Mouse (Mus musculus) forebrain, embryonic 15.5 days (tissue): ENCODE measurements around the gene Ccnl1. TPM values are rescaled to one million over a fixed set of nuclear protein-coding genes. Genes with fewer than 3 reads are reported as not detected.

Experiments used
- ATAC-seq: fragments of 200-750 bp; cut with Nextera tagmentation; replicated peaks from 2 replicates; pipeline ENCODE4 v1.8.0; 2017; ENCODE audit warnings: mild to moderate bottlenecking, moderate TSS enrichment, moderate library complexity
- H3K27ac ChIP-seq: fragments of 300-500 bp; sonication (generic); replicated peaks from 2 replicates; pipeline ENCODE4 v1.5.1; 2015; ENCODE audit warnings: mild to moderate bottlenecking, inconsistent platforms
- H3K27me3 ChIP-seq: fragments of 300-500 bp; sonication (generic); 2 replicates; pipeline ENCODE4 v1.6.1; 2015; ENCODE audit warnings: inconsistent platforms
- H3K36me3 ChIP-seq: fragments of 300-500 bp; sonication (generic); 2 replicates; pipeline ENCODE4 v1.6.1; 2015; ENCODE audit warnings: mild to moderate bottlenecking, inconsistent platforms
- H3K4me1 ChIP-seq: fragments of 300-500 bp; sonication (generic); 2 replicates; pipeline ENCODE4 v1.6.1; 2015; ENCODE audit warnings: inconsistent platforms
- H3K4me2 ChIP-seq: fragments of 300-500 bp; sonication (generic); replicated peaks from 2 replicates; pipeline ENCODE4 v1.6.1; 2015; ENCODE audit warnings: mild to moderate bottlenecking, inconsistent platforms
- H3K4me3 ChIP-seq: fragments of 300-500 bp; sonication (generic); 2 replicates; pipeline ENCODE4 v1.5.1; 2015; ENCODE audit warnings: mild to moderate bottlenecking, inconsistent platforms
- H3K9ac ChIP-seq: fragments of 300-500 bp; sonication (generic); replicated peaks from 2 replicates; pipeline ENCODE4 v1.6.1; 2015; ENCODE audit warnings: mild to moderate bottlenecking, inconsistent platforms
- H3K9me3 ChIP-seq: fragments of 300-500 bp; sonication (generic); 2 replicates; pipeline ENCODE4 v1.6.1; 2016; ENCODE audit warnings: inconsistent platforms
- WGBS: fragments of 180-500 bp; shearing (Covaris S2); methylation state at CpG from one replicate; pipeline ENCODE4 v1.1.7; 2015; ENCODE audit warnings: mixed read lengths; 5-methylcytosine and 5-hydroxymethylcytosine counted together
- polyA plus RNA-seq: library from polyadenylated mRNA; unstranded; fragments of >200 nt; fragmentation: Nextera tagmentation; extraction: Ambion mirVana; gene quantifications from 2 replicates; pipeline ENCODE4 v1.2.1, GENCODE M21; 2015

Ccnl1 gene
- polyA plus RNA-seq, 1 experiment from 2014 or later = 81.5 TPM

GRCm38 (mm10) chr3:65930636-65931035 lies 27.4 kb downstream of the Ccnl1 start:
- no peaks in the 10 kb centered on the region for H3K9me3 ChIP-seq
- WGBS = 60% methylated on average over 8 of the region's 8 CpGs
- H3K27ac ChIP-seq = no peak overlapping the region
- H3K4me1 ChIP-seq = peaks cover 9% of the 10 kb centered on the region; the same call in 1 of the 2 replicates
- no peak overlapping the region for H3K9ac ChIP-seq
- H3K27me3 ChIP-seq = no peaks in the 10 kb centered on the region
- no peak overlapping the region for H3K4me3 ChIP-seq
- no peak overlapping the region for H3K4me2 ChIP-seq
- ATAC-seq = 0 out of 2 replicates have a peak, but pooled peaks have one; percentile 3
- no peaks in the 10 kb centered on the region for H3K36me3 ChIP-seq

GRCm38 (mm10) chr3:65929821-65930633 lies 28.0 kb downstream of the Ccnl1 start:
- Histone ChIP-seq H3K4me1 (peaks cover 9% of the 10 kb centered on the region; the same call in 1 of the 2 replicates), H3K9me3 (no peaks in the 10 kb centered on the region), H3K9ac (no peak overlapping the region), H3K27ac (no peak overlapping the region), H3K4me3 (no peak overlapping the region), H3K36me3 (no peaks in the 10 kb centered on the region), H3K4me2 (peak overlapping the region; percentile 13; the same call in 1 of the 2 replicates), H3K27me3 (no peaks in the 10 kb centered on the region)
- peak; percentile 67 for ATAC-seq
- 24% methylated on average over 20 of the region's 20 CpGs for WGBS

DNA sequence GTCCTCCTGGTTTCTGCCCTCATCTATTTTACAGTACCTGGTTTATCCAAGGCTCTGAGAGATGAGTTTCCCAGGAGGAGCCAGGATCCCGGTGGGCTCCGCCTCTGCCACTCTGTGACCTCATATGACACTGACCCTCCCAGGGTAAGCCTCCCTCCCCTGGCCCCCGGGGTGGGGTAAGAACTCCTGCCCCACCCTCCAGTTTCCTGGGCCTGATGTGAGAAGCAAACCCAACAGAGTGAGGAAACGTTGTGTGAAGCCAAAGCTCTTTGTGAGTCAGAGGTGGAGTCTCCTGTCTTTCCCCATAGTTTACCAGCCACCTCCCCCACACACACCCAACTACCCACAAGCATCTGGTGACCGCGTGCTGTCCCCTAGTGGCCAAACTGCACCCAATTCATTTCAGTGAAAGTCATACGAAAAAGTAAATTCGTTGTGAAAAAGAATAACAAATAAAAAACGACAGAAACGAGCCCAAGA lies 28.7 kb downstream of the Ccnl1 start:
- WGBS = 4% methylated on average over 10 of the region's 10 CpGs

GRCm38 (mm10) chr3:65928614-65929272 lies 29.3 kb downstream of the Ccnl1 start:
- Histone ChIP-seq H3K4me1 (peaks cover 9% of the 10 kb centered on the region; the same call in 1 of the 2 replicates), H3K9ac (no peak overlapping the region), H3K27ac (no peak overlapping the region), H3K9me3 (no peaks in the 10 kb centered on the region), H3K36me3 (no peaks in the 10 kb centered on the region), H3K27me3 (no peaks in the 10 kb centered on the region), H3K4me3 (no peak overlapping the region), H3K4me2 (0 out of 2 replicates have a peak overlapping the region, but pooled peaks have one; percentile 10)
- ATAC-seq = peak; percentile 28; the same call in 1 of the 2 replicates
- 26% methylated on average over 4 of the region's 4 CpGs for WGBS

More for the DNA sequence above, 28.7 kb downstream of the Ccnl1 start:
- peak; percentile 82 for ATAC-seq
- Histone ChIP-seq H3K9ac (no peak overlapping the region), H3K4me3 (no peak overlapping the region), H3K9me3 (no peaks in the 10 kb centered on the region), H3K27ac (no peak overlapping the region), H3K27me3 (no peaks in the 10 kb centered on the region), H3K36me3 (no peaks in the 10 kb centered on the region), H3K4me1 (peaks cover 9% of the 10 kb centered on the region; the same call in 1 of the 2 replicates), H3K4me2 (peak overlapping the region; percentile 13; the same call in 1 of the 2 replicates)

- ATAC-seq = no peak
- H3K27ac ChIP-seq = no peak overlapping the region
- no peak overlapping the region for H3K9ac ChIP-seq
- no peaks in the 10 kb centered on the region for H3K27me3 ChIP-seq
- H3K4me2 ChIP-seq = no peak overlapping the region
- H3K4me1 ChIP-seq = peaks cover 9% of the 10 kb centered on the region; the same call in 1 of the 2 replicates
- no peaks in the 10 kb centered on the region for H3K9me3 ChIP-seq
- no peak overlapping the region for H3K4me3 ChIP-seq
- WGBS = 64% methylated on average over 7 of the region's 7 CpGs
- no peaks in the 10 kb centered on the region for H3K36me3 ChIP-seq
These were observed 30.4 kb downstream of the Ccnl1 start for GRCm38 (mm10) chr3:65927685-65928084.

GRCm38 (mm10) chr3:65927101-65927501 lies 30.9 kb downstream of the Ccnl1 start:
- 93% methylated on average over 4 of the region's 4 CpGs for WGBS
- Histone ChIP-seq H3K36me3 (no peaks in the 10 kb centered on the region), H3K9ac (no peak overlapping the region), H3K9me3 (no peaks in the 10 kb centered on the region), H3K4me2 (no peak overlapping the region), H3K27ac (no peak overlapping the region), H3K27me3 (no peaks in the 10 kb centered on the region), H3K4me1 (peaks cover 9% of the 10 kb centered on the region; the same call in 1 of the 2 replicates), H3K4me3 (no peak overlapping the region)
- no peak for ATAC-seq

DNA sequence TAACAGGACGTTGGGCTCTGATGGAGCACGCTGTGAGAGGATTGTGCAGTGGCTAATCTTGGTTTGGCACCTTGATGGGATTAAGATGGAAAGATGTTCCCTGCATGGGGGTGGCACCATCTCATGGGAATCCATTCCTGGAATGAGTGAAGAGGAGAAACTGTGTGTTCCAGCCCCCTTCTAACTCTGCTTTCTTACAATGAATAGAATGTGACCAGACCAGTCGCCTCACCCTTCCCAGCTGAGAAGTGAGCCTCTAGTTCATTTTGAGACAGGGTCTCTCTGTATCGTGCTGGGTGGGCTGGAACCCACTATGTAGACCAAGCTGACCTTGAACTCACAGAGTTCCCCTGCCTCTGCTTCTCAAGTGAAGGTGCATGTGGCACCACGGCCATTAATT lies 31.6 kb downstream of the Ccnl1 start:
- 87% methylated on average over 5 of the region's 5 CpGs for WGBS
- no peaks in the 10 kb centered on the region for H3K36me3 ChIP-seq
- no peaks in the 10 kb centered on the region for H3K9me3 ChIP-seq
- H3K27ac ChIP-seq = no peak overlapping the region
- ATAC-seq = no peak
- H3K4me1 ChIP-seq = peaks cover 9% of the 10 kb centered on the region; the same call in 1 of the 2 replicates
- H3K4me3 ChIP-seq = no peak overlapping the region
- H3K27me3 ChIP-seq = no peaks in the 10 kb centered on the region
- H3K9ac ChIP-seq = no peak overlapping the region
- H3K4me2 ChIP-seq = no peak overlapping the region

DNA sequence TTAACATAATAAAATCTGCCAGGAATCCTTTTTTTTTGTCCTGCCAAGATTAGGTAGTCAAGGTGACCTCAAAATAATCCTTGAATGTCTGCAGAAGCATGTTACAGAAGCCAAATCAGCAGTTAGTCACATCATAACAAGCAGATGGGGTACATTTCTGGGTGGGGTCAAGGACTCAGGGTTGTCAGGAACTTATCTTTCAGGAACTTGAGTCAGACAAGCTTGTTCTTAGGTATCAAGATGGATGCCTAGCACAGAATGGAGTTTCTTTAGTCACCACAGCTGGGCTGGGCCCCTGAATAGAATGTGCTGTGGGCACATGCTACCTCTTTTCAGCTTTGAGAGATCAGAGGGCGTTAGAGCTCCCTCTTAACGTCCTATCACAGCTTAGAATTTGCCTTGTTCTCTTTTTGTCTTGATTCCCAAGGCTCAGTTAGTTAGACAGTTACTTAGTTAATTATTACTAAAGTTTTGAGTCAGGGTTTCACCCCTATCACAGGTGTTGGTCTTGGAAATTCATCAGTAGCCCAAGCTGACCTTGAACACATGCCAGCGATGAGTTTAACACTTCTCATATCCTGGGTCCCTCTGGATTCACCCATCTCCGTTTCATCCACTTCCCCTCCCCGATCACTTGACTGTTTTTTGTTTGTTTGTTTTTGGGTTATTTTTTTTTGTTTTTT lies 32.9 kb downstream of the Ccnl1 start:
- Histone ChIP-seq H3K9me3 (no peaks in the 10 kb centered on the region), H3K27ac (no peak overlapping the region), H3K4me1 (peaks cover 9% of the 10 kb centered on the region; the same call in 1 of the 2 replicates), H3K4me2 (no peak overlapping the region), H3K36me3 (no peaks in the 10 kb centered on the region), H3K27me3 (no peaks in the 10 kb centered on the region), H3K9ac (no peak overlapping the region), H3K4me3 (no peak overlapping the region)
- 82% methylated on average over 5 of the region's 5 CpGs for WGBS
- ATAC-seq = no peak

DNA sequence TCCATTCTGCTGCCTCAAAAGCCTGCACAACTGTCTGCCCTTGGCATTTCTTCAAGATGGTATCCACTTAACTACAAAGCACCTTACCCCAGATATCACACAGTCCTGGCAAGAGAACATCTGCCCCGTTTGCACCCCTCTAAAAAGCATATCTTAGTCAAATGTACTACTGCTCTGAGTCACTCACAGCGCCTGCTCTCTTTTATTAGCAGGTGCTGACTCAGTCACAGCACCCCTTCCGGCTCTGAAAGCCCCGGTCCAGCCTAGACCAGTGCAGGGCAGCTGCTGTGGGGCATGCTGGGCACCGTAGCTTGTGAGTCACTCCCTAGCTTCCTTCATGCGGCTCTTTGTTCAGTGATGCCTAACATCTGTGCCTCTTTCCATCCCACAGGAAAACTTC lies 35.6 kb downstream of the Ccnl1 start:
- WGBS = 75% methylated on average over 6 of the region's 6 CpGs
- Histone ChIP-seq H3K27ac (no peak overlapping the region), H3K36me3 (no peaks in the 10 kb centered on the region), H3K9me3 (no peaks in the 10 kb centered on the region), H3K4me3 (no peak overlapping the region), H3K4me2 (no peak overlapping the region), H3K27me3 (no peaks in the 10 kb centered on the region), H3K9ac (no peak overlapping the region), H3K4me1 (no peaks in the 10 kb centered on the region)
- ATAC-seq = no peak

DNA sequence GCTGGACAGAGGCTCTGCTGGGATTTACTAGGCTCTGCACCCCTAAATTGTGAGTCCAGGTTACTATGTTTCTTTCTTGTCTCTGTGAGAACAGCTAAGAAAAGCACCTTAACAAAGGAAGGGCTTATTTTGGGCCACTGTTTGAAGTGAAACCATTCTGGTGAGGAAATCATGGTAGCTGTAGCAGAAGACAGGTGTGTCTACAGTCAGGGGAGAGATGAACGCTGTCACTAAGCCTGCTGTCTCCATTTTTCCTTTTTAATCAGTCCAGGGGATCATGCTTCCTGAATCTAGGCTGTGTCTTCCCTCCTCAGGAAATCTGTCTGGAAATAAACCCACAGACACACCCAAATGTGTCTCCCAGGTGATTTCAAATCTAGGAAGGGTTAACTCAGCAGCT lies 36.4 kb downstream of the Ccnl1 start:
- H3K27me3 ChIP-seq = no peaks in the 10 kb centered on the region
- no peak for ATAC-seq
- H3K4me1 ChIP-seq = no peaks in the 10 kb centered on the region
- no peak overlapping the region for H3K9ac ChIP-seq
- no peaks in the 10 kb centered on the region for H3K36me3 ChIP-seq
- no peak overlapping the region for H3K4me2 ChIP-seq
- 93% methylated on average over 1 of the region's 1 CpGs for WGBS
- no peak overlapping the region for H3K4me3 ChIP-seq
- no peak overlapping the region for H3K27ac ChIP-seq
- no peaks in the 10 kb centered on the region for H3K9me3 ChIP-seq

GRCm38 (mm10) chr3:65919016-65919415 lies 39.0 kb downstream of the Ccnl1 start:
- Histone ChIP-seq H3K27ac (no peak overlapping the region), H3K4me1 (no peaks in the 10 kb centered on the region), H3K4me2 (no peak overlapping the region), H3K9me3 (no peaks in the 10 kb centered on the region), H3K9ac (no peak overlapping the region), H3K4me3 (no peak overlapping the region), H3K36me3 (no peaks in the 10 kb centered on the region), H3K27me3 (no peaks in the 10 kb centered on the region)
- ATAC-seq = no peak
- WGBS = 94% methylated on average over 2 of the region's 2 CpGs

DNA sequence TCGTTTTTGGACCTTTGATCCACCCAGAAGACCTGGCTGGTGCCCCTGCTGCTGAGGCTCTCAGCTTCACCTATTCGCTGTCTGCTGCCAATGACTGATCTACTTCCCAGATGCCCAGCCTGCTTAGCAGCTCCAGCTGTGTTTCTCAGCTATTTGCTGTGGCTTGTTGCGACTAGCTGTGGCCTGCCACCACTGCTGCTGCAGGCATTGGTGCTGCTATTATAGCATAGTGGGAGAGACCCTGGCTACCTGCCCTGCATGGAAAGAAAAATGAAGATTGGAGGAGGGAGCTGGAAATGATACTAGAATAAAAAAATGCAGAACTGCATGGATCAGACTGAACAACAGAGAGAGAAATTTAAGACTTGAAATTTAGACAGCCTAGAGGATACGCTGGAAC lies 45.1 kb downstream of the Ccnl1 start:
- H3K4me1 ChIP-seq = no peaks in the 10 kb centered on the region
- ATAC-seq = no peak
- H3K27ac ChIP-seq = no peak overlapping the region
- no peak overlapping the region for H3K9ac ChIP-seq
- no peaks in the 10 kb centered on the region for H3K36me3 ChIP-seq
- H3K27me3 ChIP-seq = no peaks in the 10 kb centered on the region
- no peak overlapping the region for H3K4me3 ChIP-seq
- 75% methylated on average over 4 of the region's 4 CpGs for WGBS
- H3K9me3 ChIP-seq = no peaks in the 10 kb centered on the region
- H3K4me2 ChIP-seq = no peak overlapping the region
